Mouse (Mus musculus) cortical plate, adult 2 months (tissue): ENCODE data around the gene Fscn2. TPM values are rescaled to one million over a fixed set of nuclear protein-coding genes. Genes with fewer than 3 reads are reported as not detected.

Source experiments
- H3K27ac ChIP-seq: fragments of 200-500 bp; 2 replicates; pipeline ENCODE4 v1.5.1; 2012; ENCODE audit warnings: low read length, control low read depth, inconsistent platforms; ENCODE audit not compliant: insufficient read depth
- H3K4me1 ChIP-seq: fragments of 200-500 bp; 2 replicates; pipeline ENCODE4 v1.6.1; 2011; ENCODE audit warnings: low read length; ENCODE audit not compliant: control insufficient read depth, insufficient read depth
- H3K4me3 ChIP-seq: fragments of 200-500 bp; 2 replicates; pipeline ENCODE4 v1.5.1; 2011; ENCODE audit warnings: mild to moderate bottlenecking, low read length, control low read depth; ENCODE audit not compliant: insufficient read depth
- CTCF ChIP-seq: fragments of 200-500 bp; IDR thresholded peaks from 2 replicates; pipeline ENCODE4 v1.5.1; 2011; ENCODE audit warnings: mild to moderate bottlenecking, control low read depth, low read length; ENCODE audit not compliant: insufficient read depth; ENCODE audit errors: extremely low read depth
- POLR2A ChIP-seq: fragments of 200-500 bp; IDR thresholded peaks from 2 replicates; pipeline ENCODE4 v1.6.1; 2011; ENCODE audit warnings: mild to moderate bottlenecking, low read length, control low read depth; ENCODE audit not compliant: insufficient read depth; ENCODE audit errors: extremely low read depth
- polyA plus RNA-seq: library from polyadenylated mRNA; depleted of rRNA; stranded (reverse); fragments of >200 nt; gene quantifications from 2 replicates; pipeline ENCODE4 v1.2.3, GENCODE M21; 2012; rRNA removed

Gene Fscn2
- 0.28 and 0.67 TPM in 2 replicates for polyA plus RNA-seq

- H3K4me3 ChIP-seq = no peak within 1 kb of the TSS
- H3K4me1 ChIP-seq = peaks cover 4% of the 10 kb centered on the region
- TF ChIP-seq CTCF (no peak), POLR2A (no peak)
- H3K27ac ChIP-seq = no peak within 1 kb of the TSS
Measured at GRCm38 (mm10) chr11:120361295-120361694, at the start of gene Fscn2. TSS of gene Fscn2 (plus strand) at chr11:120361534.

GRCm38 (mm10) chr11:120311561-120311960, 49.8 kb upstream of the Fscn2 start:
- H3K27ac ChIP-seq = no peak overlapping the region
- peak overlapping the region; percentile 40; the same call in 1 of the 2 replicates for H3K4me3 ChIP-seq
- TF ChIP-seq POLR2A (no peak), CTCF (no peak)
- peaks cover 3% of the 10 kb centered on the region; the same call in 1 of the 2 replicates for H3K4me1 ChIP-seq

GRCm38 (mm10) chr11:120312069-120312468, 49.3 kb upstream of the Fscn2 start:
- Histone ChIP-seq H3K27ac (no peak overlapping the region), H3K4me3 (no peak overlapping the region), H3K4me1 (peaks cover 3% of the 10 kb centered on the region; the same call in 1 of the 2 replicates)
- TF ChIP-seq CTCF (no peak), POLR2A (no peak)

DNA sequence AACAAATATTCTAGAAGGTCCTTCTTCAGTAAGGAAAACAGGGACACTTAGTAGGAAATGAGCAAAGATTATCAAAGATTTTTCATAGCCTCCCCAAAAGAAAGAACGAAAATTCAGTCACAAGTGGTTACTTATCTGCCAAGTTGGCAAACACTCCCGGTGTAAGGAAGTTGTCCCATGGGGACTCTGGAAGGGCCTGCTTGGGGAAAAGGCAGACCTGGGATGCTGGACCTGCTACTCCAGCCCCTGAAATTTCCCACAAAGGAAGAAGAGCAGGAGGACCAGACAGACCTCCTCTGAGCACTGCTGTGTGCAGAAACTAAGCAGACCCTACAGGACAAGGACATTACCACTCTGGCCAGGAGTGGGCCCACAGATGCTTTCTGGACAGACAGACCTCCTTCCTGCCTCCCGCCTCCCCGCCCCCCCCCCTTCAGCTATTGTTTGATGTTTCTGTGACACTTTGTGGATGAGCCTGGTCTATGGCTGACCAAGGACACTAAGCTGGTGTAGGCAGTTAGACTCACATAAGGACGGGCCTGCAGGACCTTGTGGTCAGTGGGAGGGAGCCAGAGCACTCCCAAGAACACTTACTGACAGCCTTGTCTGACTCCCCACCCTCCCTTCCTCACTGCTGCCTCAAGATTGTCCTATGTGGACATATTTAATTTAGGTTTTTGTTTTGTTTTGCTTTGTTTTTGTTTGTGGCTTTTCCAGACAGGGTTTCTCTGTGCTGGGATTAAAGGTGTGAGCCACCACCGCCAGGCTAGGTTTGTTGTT, 47.2 kb upstream of the Fscn2 start:
- TF ChIP-seq CTCF (no peak), POLR2A (no peak)

DNA sequence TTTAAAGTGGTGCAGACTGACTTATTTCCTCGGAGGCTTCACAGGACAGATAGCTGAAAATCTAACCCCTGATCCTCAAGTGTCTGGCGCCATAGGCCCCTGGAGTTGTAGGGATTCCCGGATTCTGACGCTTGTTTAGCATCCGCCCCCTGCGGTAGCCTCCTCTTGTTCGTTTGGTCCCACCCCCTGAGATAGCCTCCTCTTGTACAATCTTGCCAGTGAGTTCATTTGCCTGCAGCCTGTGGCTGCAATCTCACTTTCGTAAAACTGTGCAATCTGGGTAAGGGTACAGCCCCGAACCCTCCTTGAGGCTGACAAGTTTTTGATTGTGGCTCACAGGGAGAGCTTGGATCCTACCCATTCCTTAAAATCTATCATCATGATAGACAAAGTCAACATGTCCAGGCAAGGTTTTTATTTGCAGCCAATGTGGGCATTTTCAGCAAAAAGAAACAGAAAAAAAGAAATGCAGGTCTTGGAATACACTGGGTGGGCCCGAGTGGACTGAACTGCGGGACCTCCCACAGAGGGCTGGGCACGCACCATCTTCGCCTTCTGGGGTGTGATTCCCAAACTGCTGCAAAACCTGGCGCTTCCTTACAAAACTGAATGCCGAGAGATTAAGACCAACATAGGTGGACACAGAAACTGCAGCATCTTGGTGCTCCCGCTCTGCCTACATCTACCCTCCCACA, 46.5 kb upstream of the Fscn2 start:
- TF ChIP-seq CTCF (no peak), POLR2A (no peak)
- peak overlapping the region; percentile 1; the same call in 1 of the 2 replicates for H3K4me3 ChIP-seq
- peaks cover 3% of the 10 kb centered on the region; the same call in 1 of the 2 replicates for H3K4me1 ChIP-seq
- H3K27ac ChIP-seq = 0 out of 2 replicates have a peak overlapping the region, but pooled peaks have one; percentile 80

More for the DNA sequence above, 47.2 kb upstream of the Fscn2 start:
- no peak overlapping the region for H3K4me3 ChIP-seq
- peaks cover 3% of the 10 kb centered on the region; the same call in 1 of the 2 replicates for H3K4me1 ChIP-seq
- no peak overlapping the region for H3K27ac ChIP-seq

DNA sequence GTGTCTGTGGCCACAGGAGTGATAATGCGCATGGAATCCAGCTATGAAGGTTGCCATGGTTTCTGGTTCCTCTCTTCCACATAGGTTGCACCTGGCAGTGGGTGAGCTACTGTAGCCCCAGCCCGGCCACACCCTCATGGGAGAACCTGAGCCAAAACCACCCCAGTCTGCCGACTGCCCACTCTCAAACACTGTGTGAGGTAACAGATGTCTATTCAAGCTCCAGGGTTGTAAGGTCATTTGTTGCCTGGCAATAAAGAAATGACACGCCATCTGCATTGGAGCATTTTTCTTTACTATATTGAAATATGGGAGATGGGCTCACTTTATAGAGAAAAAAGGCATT, 45.9 kb upstream of the Fscn2 start:
- Histone ChIP-seq H3K27ac (peak overlapping the region; percentile 80; the same call in 1 of the 2 replicates), H3K4me3 (peak overlapping the region; percentile 1; the same call in 1 of the 2 replicates), H3K4me1 (peaks cover 3% of the 10 kb centered on the region; the same call in 1 of the 2 replicates)
- no peak for TF ChIP-seq CTCF
- TF ChIP-seq POLR2A = no peak

GRCm38 (mm10) chr11:120315832-120316689, 45.3 kb upstream of the Fscn2 start:
- TF ChIP-seq POLR2A (no peak; the same call in none of the 2 replicates), CTCF (no peak)
- Histone ChIP-seq H3K4me1 (peaks cover 3% of the 10 kb centered on the region; the same call in 1 of the 2 replicates), H3K4me3 (peak overlapping the region; percentile 39), H3K27ac (peak overlapping the region; percentile 80)

GRCm38 (mm10) chr11:120316690-120317254, 44.6 kb upstream of the Fscn2 start:
- Histone ChIP-seq H3K4me1 (peaks cover 2% of the 10 kb centered on the region; the same call in 1 of the 2 replicates), H3K27ac (peak overlapping the region; percentile 5; the same call in 1 of the 2 replicates), H3K4me3 (peak overlapping the region; percentile 39)
- TF ChIP-seq CTCF (no peak), POLR2A (no peak)

- Histone ChIP-seq H3K4me1 (peaks cover 2% of the 10 kb centered on the region; the same call in 1 of the 2 replicates), H3K4me3 (no peak overlapping the region; the same call in 1 of the 2 replicates), H3K27ac (no peak overlapping the region)
- TF ChIP-seq POLR2A = no peak
- TF ChIP-seq CTCF = no peak
Measured at GRCm38 (mm10) chr11:120317456-120317855, 43.9 kb upstream of the Fscn2 start.
